Mouse (Mus musculus) adrenal gland, adult 8-10 months (tissue): ENCODE data around the gene Stox1. TPM values are rescaled to one million over a fixed set of nuclear protein-coding genes. Genes with fewer than 3 reads are reported as not detected.
"Not testable (repeated sequence)": the region's sequence is repeated elsewhere in the genome, so short reads cannot be mapped to it uniquely, and the experiment has no call there.

Source experiments
- DNase-seq: peaks from one replicate; pipeline ENCODE4 v3.0.0; 2022
- total RNA-seq, 4 experiments: library from RNA; stranded (reverse); gene quantifications; 2 replicates each; pipeline ENCODE4 v1.2.4; 2022

Gene Stox1
- total RNA-seq: 1 to 10 TPM in 2 of 4 experiments, under 1 TPM in 2; 0.66 to 1.2 (median 0.99) TPM

- peak; percentile 12 for DNase-seq
These were observed at the start of gene Stox1 for GRCm38 (mm10) chr10:62725771-62726687. Gene Stox1 (minus strand): TSS chr10:62726128.

GRCm38 (mm10) chr10:62750781-62751180 is 24.9 kb upstream of the Stox1 start:
- no peak for DNase-seq

GRCm38 (mm10) chr10:62739961-62740737 is 14.2 kb upstream of the Stox1 start:
- no peak for DNase-seq

- no peak for DNase-seq
These were observed 11.2 kb upstream of the Stox1 start for GRCm38 (mm10) chr10:62736965-62737688.

- DNase-seq: no peak
These were observed 4.9 kb upstream of the Stox1 start for GRCm38 (mm10) chr10:62730826-62731225.

GRCm38 (mm10) chr10:62724936-62725335 is 992 bp downstream of the Stox1 start:
- DNase-seq: no peak

GRCm38 (mm10) chr10:62722701-62723100 is 3.2 kb downstream of the Stox1 start:
- no peak for DNase-seq

GRCm38 (mm10) chr10:62720574-62720973 is 5.4 kb downstream of the Stox1 start:
- DNase-seq: not testable (repeated sequence)

- DNase-seq: no peak
These were observed 12.5 kb downstream of the Stox1 start for GRCm38 (mm10) chr10:62713457-62713856.

GRCm38 (mm10) chr10:62703579-62703978 is 22.3 kb downstream of the Stox1 start:
- DNase-seq: no peak

GRCm38 (mm10) chr10:62702436-62702835 is 23.5 kb downstream of the Stox1 start:
- no peak for DNase-seq

- DNase-seq: no peak
These were observed 33.2 kb downstream of the Stox1 start for GRCm38 (mm10) chr10:62692771-62693170.

- DNase-seq: no peak
These were observed 33.7 kb downstream of the Stox1 start for GRCm38 (mm10) chr10:62692244-62692643.

GRCm38 (mm10) chr10:62687032-62687674 is 38.8 kb downstream of the Stox1 start:
- no peak for DNase-seq

- DNase-seq: no peak
These were observed 42.9 kb downstream of the Stox1 start for GRCm38 (mm10) chr10:62683043-62683442.

- DNase-seq: no peak
These were observed 46.1 kb downstream of the Stox1 start for GRCm38 (mm10) chr10:62679833-62680232.

- no peak for DNase-seq
These were observed 48.6 kb downstream of the Stox1 start for GRCm38 (mm10) chr10:62677329-62677728.

- DNase-seq: no peak
These were observed 49.7 kb downstream of the Stox1 start for GRCm38 (mm10) chr10:62676196-62676595.

- no peak for DNase-seq
These were observed 53.6 kb downstream of the Stox1 start for GRCm38 (mm10) chr10:62672359-62672758.

- no peak for DNase-seq
These were observed 56.7 kb downstream of the Stox1 start for GRCm38 (mm10) chr10:62669245-62669644.

- no peak for DNase-seq
These were observed 57.5 kb downstream of the Stox1 start for GRCm38 (mm10) chr10:62668463-62668862.

- DNase-seq: no peak
These were observed 57.9 kb downstream of the Stox1 start for GRCm38 (mm10) chr10:62668043-62668442.
